Mouse (Mus musculus): ENCODE measurements around the gene Lin28a. TPM values are rescaled to one million over a fixed set of nuclear protein-coding genes. Genes with fewer than 3 reads are reported as not detected.

The Lin28a gene
- 0.17 TPM in 1 of 2 replicates, not detected in the other for polyA plus RNA-seq (2015; fragmentation: Nextera tagmentation; extraction: Ambion mirVana)

GRCm38 (mm10) chr4:134018779-134019145, at the start of gene Lin28a:
Gene Lin28a, minus strand, starts transcription at chr4:134018841.
- no peak for ATAC-seq (ENCODE audit: insufficient number of reproducible peaks, low FRiP score, low TSS enrichment, low read depth)
- no peak within 1 kb of the TSS for H3K9ac ChIP-seq
- H3K4me1 ChIP-seq, result peaks cover 18% of the 10 kb centered on the region

GRCm38 (mm10) chr4:134067833-134068544, 49.3 kb upstream of the Lin28a start:
- 73% methylated on average over 7 of the region's 7 CpGs for WGBS
- H3K36me3 ChIP-seq, result no peaks in the 10 kb centered on the region
- H3K27ac ChIP-seq, result no peak overlapping the region
- no peak overlapping the region for H3K4me3 ChIP-seq
- H3K27me3 ChIP-seq, result peaks cover 22% of the 10 kb centered on the region
- H3K9me3 ChIP-seq, result no peaks in the 10 kb centered on the region; the same call in 1 of the 2 replicates
- H3K4me2 ChIP-seq, result no peak overlapping the region
- 0 out of 2 replicates have a peak, but pooled peaks cover 5% of the 10 kb centered on the region for H3K4me1 ChIP-seq
- ATAC-seq (ENCODE audit: insufficient number of reproducible peaks, low FRiP score, low TSS enrichment, low read depth), result no peak
- no peak overlapping the region for H3K9ac ChIP-seq

More at GRCm38 (mm10) chr4:134018779-134019145, at the start of gene Lin28a:
- peak within 1 kb of the TSS; percentile 13; the same call in 1 of the 2 replicates for H3K4me3 ChIP-seq
- H3K4me2 ChIP-seq, result no peak within 1 kb of the TSS
- no peak within 1 kb of the TSS for H3K27ac ChIP-seq
- peaks cover 51% of the 10 kb centered on the region for H3K27me3 ChIP-seq
- no peaks in the 10 kb centered on the region for H3K9me3 ChIP-seq
- no peaks in the 10 kb centered on the region for H3K36me3 ChIP-seq
- 0% methylated on average over 9 of the region's 9 CpGs for WGBS

GRCm38 (mm10) chr4:134067383-134067782, 48.7 kb upstream of the Lin28a start:
- H3K27ac ChIP-seq, result no peak overlapping the region
- H3K4me3 ChIP-seq, result no peak overlapping the region
- H3K4me2 ChIP-seq, result 0 out of 2 replicates have a peak overlapping the region, but pooled peaks have one; percentile 3
- H3K36me3 ChIP-seq, result no peaks in the 10 kb centered on the region
- H3K27me3 ChIP-seq, result peaks cover 22% of the 10 kb centered on the region
- 81% methylated on average over 8 of the region's 8 CpGs for WGBS
- no peaks in the 10 kb centered on the region for H3K9me3 ChIP-seq
- 0 out of 2 replicates have a peak, but pooled peaks cover 5% of the 10 kb centered on the region for H3K4me1 ChIP-seq
- H3K9ac ChIP-seq, result no peak overlapping the region
- no peak for ATAC-seq (ENCODE audit: insufficient number of reproducible peaks, low FRiP score, low TSS enrichment, low read depth)

DNA sequence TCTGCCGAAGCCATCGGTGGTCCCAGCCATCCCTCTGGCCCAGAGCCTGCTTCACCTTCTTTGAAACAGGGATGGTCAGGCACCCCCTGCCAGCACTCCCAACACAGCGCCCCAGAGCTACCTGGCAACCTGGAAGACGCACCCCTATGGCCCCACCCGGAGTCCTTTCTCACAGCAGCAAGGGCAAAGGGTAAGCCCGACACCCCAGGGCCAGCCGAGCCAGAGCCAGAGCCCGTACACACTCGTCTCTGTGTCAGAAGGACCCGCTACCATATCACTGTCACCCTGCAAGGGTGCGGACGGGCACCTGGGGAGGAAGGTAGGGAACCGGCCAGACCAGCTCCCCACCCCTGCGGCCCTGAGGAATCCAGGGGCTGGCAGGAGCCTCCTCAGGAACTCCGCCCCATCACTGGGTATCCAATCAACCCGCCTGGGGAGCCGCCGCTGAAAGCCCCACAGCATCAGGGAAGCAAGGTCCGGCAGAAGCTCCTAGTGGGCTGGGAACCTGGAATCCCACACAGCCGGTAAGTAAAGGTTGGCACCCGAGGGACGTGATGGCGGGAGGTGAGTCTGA, 46.9 kb upstream of the Lin28a start:
- Histone ChIP-seq H3K36me3 (no peaks in the 10 kb centered on the region), H3K27me3 (peaks cover 27% of the 10 kb centered on the region), H3K4me3 (peak overlapping the region; percentile 25), H3K9me3 (no peaks in the 10 kb centered on the region), H3K4me1 (peaks cover 13% of the 10 kb centered on the region; the same call in 1 of the 2 replicates), H3K4me2 (0 out of 2 replicates have a peak overlapping the region, but pooled peaks have one; percentile 14), H3K9ac (no peak overlapping the region), H3K27ac (no peak overlapping the region)
- ATAC-seq (ENCODE audit: insufficient number of reproducible peaks, low FRiP score, low TSS enrichment, low read depth), result no peak
- 19% methylated on average over 23 of the region's 23 CpGs for WGBS

- H3K36me3 ChIP-seq, result no peaks in the 10 kb centered on the region
- no peaks in the 10 kb centered on the region for H3K9me3 ChIP-seq
- no peak for ATAC-seq (ENCODE audit: insufficient number of reproducible peaks, low FRiP score, low TSS enrichment, low read depth)
- WGBS, result 55% methylated on average over 8 of the region's 8 CpGs
- peaks cover 31% of the 10 kb centered on the region for H3K27me3 ChIP-seq
- H3K4me2 ChIP-seq, result no peak overlapping the region
- no peak overlapping the region for H3K9ac ChIP-seq
- peaks cover 13% of the 10 kb centered on the region; the same call in 1 of the 2 replicates for H3K4me1 ChIP-seq
- no peak overlapping the region for H3K4me3 ChIP-seq
- H3K27ac ChIP-seq, result no peak overlapping the region
Measured at GRCm38 (mm10) chr4:134062561-134062960, 43.9 kb upstream of the Lin28a start.

DNA sequence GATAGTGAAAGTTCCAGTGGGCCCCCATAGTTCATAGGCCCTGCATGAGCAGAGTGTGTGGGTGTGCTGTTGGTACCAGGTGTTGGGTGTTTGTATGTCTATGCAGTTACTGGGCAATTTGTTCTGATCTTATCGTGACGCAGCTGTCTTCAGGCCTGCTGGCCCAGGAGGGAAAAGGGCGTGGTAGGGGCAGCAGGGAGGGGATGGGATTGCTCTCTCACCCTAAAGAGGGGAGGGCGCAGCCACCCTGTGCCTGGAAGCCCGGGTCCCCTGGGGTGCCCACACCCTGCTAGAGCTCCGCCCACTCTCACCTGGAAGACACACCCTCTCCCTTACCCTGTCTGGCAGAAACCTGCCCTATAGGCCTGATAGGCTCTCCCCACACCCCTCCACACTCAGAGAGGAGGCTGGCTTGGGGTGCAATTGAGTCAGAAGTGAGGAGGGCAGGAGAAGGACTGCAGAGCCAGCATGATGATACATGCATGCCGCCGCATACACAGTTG, 43.4 kb upstream of the Lin28a start:
- peaks cover 31% of the 10 kb centered on the region for H3K27me3 ChIP-seq
- ATAC-seq (ENCODE audit: insufficient number of reproducible peaks, low FRiP score, low TSS enrichment, low read depth), result peak; percentile 41
- WGBS, result 29% methylated on average over 8 of the region's 8 CpGs

GRCm38 (mm10) chr4:134061166-134061830, 42.7 kb upstream of the Lin28a start:
- Histone ChIP-seq H3K4me2 (no peak overlapping the region), H3K27me3 (peaks cover 24% of the 10 kb centered on the region), H3K4me1 (peaks cover 13% of the 10 kb centered on the region; the same call in 1 of the 2 replicates), H3K9ac (no peak overlapping the region), H3K36me3 (no peaks in the 10 kb centered on the region), H3K9me3 (no peaks in the 10 kb centered on the region), H3K27ac (no peak overlapping the region), H3K4me3 (no peak overlapping the region)
- WGBS, result 53% methylated on average over 18 of the region's 18 CpGs
- no peak for ATAC-seq (ENCODE audit: insufficient number of reproducible peaks, low FRiP score, low TSS enrichment, low read depth)

More for the DNA sequence above, 43.4 kb upstream of the Lin28a start:
- H3K9ac ChIP-seq, result no peak overlapping the region
- H3K4me3 ChIP-seq, result no peak overlapping the region
- no peak overlapping the region for H3K27ac ChIP-seq
- H3K36me3 ChIP-seq, result no peaks in the 10 kb centered on the region
- H3K4me1 ChIP-seq, result peaks cover 13% of the 10 kb centered on the region; the same call in 1 of the 2 replicates
- H3K9me3 ChIP-seq, result no peaks in the 10 kb centered on the region
- H3K4me2 ChIP-seq, result no peak overlapping the region

DNA sequence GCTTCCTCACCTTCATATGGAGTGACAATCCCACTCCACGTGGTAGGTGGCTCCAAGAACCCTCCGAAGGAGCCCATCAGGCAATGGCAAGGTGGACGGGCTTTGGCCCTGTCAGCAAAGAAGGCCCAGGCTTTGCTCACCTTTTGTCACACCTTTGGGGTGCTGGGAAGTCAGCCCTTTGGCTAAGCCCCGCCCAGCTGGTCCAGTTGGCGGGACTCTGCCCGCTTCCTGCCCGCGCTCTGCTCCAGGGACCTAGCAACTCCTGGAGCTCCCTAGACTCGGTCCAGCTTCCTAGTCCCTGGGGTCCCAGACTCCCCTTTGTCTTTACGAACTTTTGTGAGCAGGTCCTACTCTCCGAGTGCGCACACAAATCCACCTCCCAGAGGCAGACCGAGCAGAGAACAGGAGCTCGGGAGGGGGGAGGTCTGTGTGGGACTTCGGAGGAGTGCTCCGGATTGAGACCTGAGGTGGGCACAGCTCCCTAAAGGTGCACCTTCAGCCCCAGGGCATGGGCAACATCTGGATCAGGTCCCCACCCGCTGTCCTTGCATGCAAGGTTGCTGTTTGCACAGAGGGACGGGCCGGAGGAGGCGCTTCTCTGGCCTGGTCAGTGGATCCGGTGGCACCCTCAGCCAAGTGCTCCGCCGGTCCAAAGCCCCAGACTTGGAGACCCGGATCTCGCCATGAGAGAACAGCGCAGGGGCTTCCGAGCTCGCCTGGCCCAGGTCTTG, 41.7 kb upstream of the Lin28a start, which contains the start of gene Crybg2:
Crybg2 (plus strand) TSS at position 681 of the 731 bp plus-strand sequence.
- H3K27ac ChIP-seq, result no peak within 1 kb of the TSS

DNA sequence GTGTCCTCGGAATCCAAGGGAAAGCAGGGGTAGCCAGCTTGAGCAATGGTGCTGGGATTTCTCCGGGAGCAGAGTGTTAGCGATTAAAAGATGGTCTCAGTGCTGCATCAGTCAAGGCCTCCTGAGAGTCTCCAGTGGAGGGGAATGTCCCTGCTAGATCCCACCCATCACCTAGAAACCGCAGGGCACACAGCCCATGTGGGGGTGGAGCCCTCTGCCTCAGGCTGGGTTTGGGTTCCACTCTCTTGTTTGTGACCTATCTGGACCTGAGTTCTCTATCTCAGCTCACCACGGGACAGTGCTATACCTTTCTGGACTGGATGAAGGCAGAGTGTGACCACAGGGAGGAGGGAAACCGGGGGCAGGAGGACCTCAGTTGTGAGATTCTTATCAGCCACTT, 40.3 kb upstream of the Lin28a start:
- H3K4me1 ChIP-seq, result peaks cover 8% of the 10 kb centered on the region; the same call in 1 of the 2 replicates
- 85% methylated on average over 6 of the region's 6 CpGs for WGBS
- H3K4me2 ChIP-seq, result no peak overlapping the region
- no peak overlapping the region for H3K27ac ChIP-seq
- H3K4me3 ChIP-seq, result no peak overlapping the region
- H3K9ac ChIP-seq, result no peak overlapping the region
- no peak for ATAC-seq (ENCODE audit: insufficient number of reproducible peaks, low FRiP score, low TSS enrichment, low read depth)
- H3K9me3 ChIP-seq, result no peaks in the 10 kb centered on the region
- H3K36me3 ChIP-seq, result no peaks in the 10 kb centered on the region
- H3K27me3 ChIP-seq, result peaks cover 9% of the 10 kb centered on the region; the same call in 1 of the 2 replicates

More for the DNA sequence above, 41.7 kb upstream of the Lin28a start, which contains the start of gene Crybg2:
- Histone ChIP-seq H3K4me1 (peaks cover 10% of the 10 kb centered on the region; the same call in 1 of the 2 replicates), H3K4me3 (no peak within 1 kb of the TSS), H3K9me3 (no peaks in the 10 kb centered on the region), H3K4me2 (no peak within 1 kb of the TSS), H3K36me3 (no peaks in the 10 kb centered on the region), H3K27me3 (peaks cover 17% of the 10 kb centered on the region), H3K9ac (no peak within 1 kb of the TSS)
- 41% methylated on average over 28 of the region's 28 CpGs for WGBS
- no peak for ATAC-seq (ENCODE audit: insufficient number of reproducible peaks, low FRiP score, low TSS enrichment, low read depth)

DNA sequence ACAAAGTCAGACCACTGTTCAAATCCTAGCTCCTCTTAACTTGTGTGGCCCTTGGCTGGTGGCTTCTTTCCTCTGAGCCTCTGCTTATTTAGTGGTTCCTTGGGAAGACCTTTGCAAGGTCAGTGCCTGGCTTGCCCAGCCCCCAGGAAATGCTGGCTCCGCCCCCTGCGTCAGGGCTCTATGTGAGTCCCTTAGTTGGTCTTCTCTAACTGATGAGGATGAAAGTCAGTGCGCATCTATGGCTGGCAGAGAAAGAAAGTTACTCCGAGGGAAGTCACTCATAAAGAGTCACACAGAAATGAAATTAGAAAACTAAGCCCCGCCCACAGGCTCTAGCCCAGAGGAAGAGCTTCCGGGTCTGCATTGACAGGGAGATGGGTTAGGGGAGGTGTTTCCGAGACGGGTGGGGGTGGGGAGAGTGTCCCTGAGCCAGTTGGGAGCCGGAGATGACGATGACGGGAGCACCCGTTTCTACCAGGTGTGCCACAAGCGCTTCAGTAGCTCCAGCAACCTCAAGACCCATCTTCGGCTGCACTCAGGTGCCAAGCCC, 39.6 kb upstream of the Lin28a start:
- WGBS, result 27% methylated on average over 14 of the region's 14 CpGs
- Histone ChIP-seq H3K4me2 (no peak overlapping the region; the same call in 1 of the 2 replicates), H3K36me3 (no peaks in the 10 kb centered on the region), H3K4me1 (peaks cover 8% of the 10 kb centered on the region; the same call in 1 of the 2 replicates), H3K9me3 (no peaks in the 10 kb centered on the region), H3K9ac (no peak overlapping the region), H3K27ac (no peak overlapping the region), H3K27me3 (peaks cover 9% of the 10 kb centered on the region; the same call in 1 of the 2 replicates), H3K4me3 (no peak overlapping the region)
- no peak for ATAC-seq (ENCODE audit: insufficient number of reproducible peaks, low FRiP score, low TSS enrichment, low read depth)

DNA sequence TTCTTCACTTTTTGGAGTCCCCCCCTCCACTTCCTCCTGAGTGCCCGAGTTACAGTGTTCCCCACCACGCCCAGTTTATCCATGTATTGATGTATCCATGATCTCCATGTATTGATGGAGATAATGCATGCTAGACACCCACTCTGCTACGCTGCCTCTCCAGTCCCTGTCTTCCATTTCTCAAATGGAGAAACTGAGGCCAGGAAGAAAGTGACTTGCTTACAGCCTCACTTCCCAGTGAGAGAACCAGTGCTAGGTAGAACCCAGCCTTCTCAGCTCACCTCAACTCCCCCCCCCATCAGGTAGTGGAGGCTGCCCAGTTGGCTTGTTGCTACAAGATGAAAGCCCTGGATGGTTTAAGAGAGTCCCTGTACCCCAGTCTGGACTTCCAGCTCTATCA, 34.9 kb upstream of the Lin28a start, which contains the start of gene Zfp683:
Zfp683 (plus strand) TSS at position 301 of the 400 bp plus-strand sequence.
- H3K4me3 ChIP-seq, result no peak within 1 kb of the TSS
- H3K9ac ChIP-seq, result no peak within 1 kb of the TSS
- no peak for ATAC-seq (ENCODE audit: insufficient number of reproducible peaks, low FRiP score, low TSS enrichment, low read depth)
- peaks cover 7% of the 10 kb centered on the region for H3K4me1 ChIP-seq
- H3K4me2 ChIP-seq, result no peak within 1 kb of the TSS
- no peaks in the 10 kb centered on the region for H3K36me3 ChIP-seq
- H3K27ac ChIP-seq, result no peak within 1 kb of the TSS
- no peaks in the 10 kb centered on the region for H3K9me3 ChIP-seq
- H3K27me3 ChIP-seq, result no peaks in the 10 kb centered on the region
- 81% methylated on average over 3 of the region's 3 CpGs for WGBS

Measured in limb, embryonic 15.5 days (tissue).